Mouse (Mus musculus) intestine, embryonic 16.5 days (tissue): ENCODE data around the gene Tmco1. TPM values are rescaled to one million over a fixed set of nuclear protein-coding genes. Genes with fewer than 3 reads are reported as not detected.

ENCODE experiments used
- ATAC-seq: fragments of 200-750 bp; cut with Nextera tagmentation; 2 replicates; pipeline ENCODE4 v1.8.0; 2017; ENCODE audit warnings: moderate TSS enrichment, moderate library complexity
- H3K27ac ChIP-seq: fragments of 300-500 bp; sonication (generic); 2 replicates; pipeline ENCODE4 v1.5.1; 2014; ENCODE audit warnings: mild to moderate bottlenecking, low read length
- H3K27me3 ChIP-seq: fragments of 300-500 bp; sonication (generic); replicated peaks from 2 replicates; pipeline ENCODE4 v1.6.1; 2014; ENCODE audit warnings: low read length, control low read depth, mixed read lengths; ENCODE audit not compliant: control insufficient read depth, insufficient read depth
- H3K36me3 ChIP-seq: fragments of 300-500 bp; sonication (generic); 2 replicates; pipeline ENCODE4 v1.6.1; 2014; ENCODE audit warnings: low read length, control low read depth; ENCODE audit not compliant: control insufficient read depth, insufficient read depth
- H3K4me1 ChIP-seq: fragments of 300-500 bp; sonication (generic); 2 replicates; pipeline ENCODE4 v1.6.1; 2014; ENCODE audit warnings: low read length, control low read depth, mixed read lengths; ENCODE audit not compliant: control insufficient read depth, insufficient read depth
- H3K4me2 ChIP-seq: fragments of 300-500 bp; sonication (generic); 2 replicates; pipeline ENCODE4 v1.6.1; 2014; ENCODE audit warnings: low read depth, low read length, control low read depth
- H3K4me3 ChIP-seq: fragments of 300-500 bp; sonication (generic); 2 replicates; pipeline ENCODE4 v1.5.1; 2014; ENCODE audit warnings: mild to moderate bottlenecking, low read length
- H3K9ac ChIP-seq: fragments of 300-500 bp; sonication (generic); 2 replicates; pipeline ENCODE4 v1.6.1; 2014; ENCODE audit warnings: low read depth, low read length
- H3K9me3 ChIP-seq: fragments of 300-500 bp; sonication (generic); 2 replicates; pipeline ENCODE4 v1.6.1; 2016; ENCODE audit warnings: low read length, control low read depth; ENCODE audit not compliant: control insufficient read depth
- WGBS: fragments of 180-500 bp; shearing (Covaris S2); extraction: QIAGEN DNeasy Blood & Tissue Kit; methylation state at CpG from one replicate; pipeline ENCODE4 v1.1.7; 2014; 5-methylcytosine and 5-hydroxymethylcytosine counted together
- polyA plus RNA-seq: library from polyadenylated mRNA; unstranded; fragments of >200 nt; fragmentation: Nextera tagmentation; extraction: Ambion mirVana; gene quantifications from 2 replicates; pipeline ENCODE4 v1.2.1, GENCODE M21; 2015

Gene Tmco1
- polyA plus RNA-seq, 1 experiment from 2014 or later = 133 TPM

DNA sequence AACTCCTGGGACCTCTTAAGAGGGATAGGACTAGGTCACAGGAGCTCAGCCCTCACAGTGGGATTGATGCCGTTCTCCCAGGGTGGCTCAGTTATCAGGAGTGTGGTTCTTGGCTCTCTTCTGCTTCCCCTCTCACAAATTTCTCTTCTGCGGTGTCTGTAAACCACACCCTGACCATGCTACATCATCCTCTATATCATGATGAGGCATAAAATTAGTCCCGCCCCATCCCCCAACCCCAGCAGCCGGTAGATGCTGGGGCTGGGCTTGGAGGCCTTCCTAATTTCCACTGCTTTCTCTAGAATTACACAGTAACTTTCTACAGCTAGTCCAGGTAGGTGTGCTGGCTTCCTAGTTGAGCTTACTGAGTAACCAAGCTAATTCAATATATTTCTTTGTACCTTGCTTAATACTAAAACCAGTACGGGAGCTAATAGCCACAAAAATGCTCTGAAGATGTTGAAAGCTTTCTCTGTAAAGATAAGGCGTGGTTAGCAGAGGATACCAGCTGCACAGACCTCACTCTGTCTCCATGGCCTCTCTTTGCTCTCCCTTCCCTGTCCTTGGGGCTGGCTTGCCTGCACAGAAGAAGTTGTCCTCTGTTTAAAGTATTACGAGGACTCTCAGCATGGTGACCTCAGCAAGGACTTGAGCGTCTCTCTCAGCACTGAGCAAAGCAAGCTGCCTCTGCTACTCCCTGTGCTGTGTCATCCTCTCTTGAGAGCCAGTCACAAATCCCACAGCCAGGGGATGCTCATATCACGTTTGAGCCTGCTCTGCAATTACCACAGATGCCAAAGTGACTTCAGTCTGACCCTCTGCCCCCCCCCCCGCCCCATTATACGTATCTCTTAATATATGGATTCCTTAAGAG, 19.3 kb upstream of the Tmco1 start:
- Histone ChIP-seq H3K4me1 (peaks cover 6% of the 10 kb centered on the region), H3K27me3 (0 out of 2 replicates have a peak, but pooled peaks cover 16% of the 10 kb centered on the region), H3K36me3 (no peaks in the 10 kb centered on the region), H3K4me2 (no peak overlapping the region), H3K4me3 (no peak overlapping the region), H3K27ac (no peak overlapping the region), H3K9me3 (no peaks in the 10 kb centered on the region), H3K9ac (no peak overlapping the region)
- WGBS = 39% methylated on average over 11 of the region's 11 CpGs
- ATAC-seq = no peak

DNA sequence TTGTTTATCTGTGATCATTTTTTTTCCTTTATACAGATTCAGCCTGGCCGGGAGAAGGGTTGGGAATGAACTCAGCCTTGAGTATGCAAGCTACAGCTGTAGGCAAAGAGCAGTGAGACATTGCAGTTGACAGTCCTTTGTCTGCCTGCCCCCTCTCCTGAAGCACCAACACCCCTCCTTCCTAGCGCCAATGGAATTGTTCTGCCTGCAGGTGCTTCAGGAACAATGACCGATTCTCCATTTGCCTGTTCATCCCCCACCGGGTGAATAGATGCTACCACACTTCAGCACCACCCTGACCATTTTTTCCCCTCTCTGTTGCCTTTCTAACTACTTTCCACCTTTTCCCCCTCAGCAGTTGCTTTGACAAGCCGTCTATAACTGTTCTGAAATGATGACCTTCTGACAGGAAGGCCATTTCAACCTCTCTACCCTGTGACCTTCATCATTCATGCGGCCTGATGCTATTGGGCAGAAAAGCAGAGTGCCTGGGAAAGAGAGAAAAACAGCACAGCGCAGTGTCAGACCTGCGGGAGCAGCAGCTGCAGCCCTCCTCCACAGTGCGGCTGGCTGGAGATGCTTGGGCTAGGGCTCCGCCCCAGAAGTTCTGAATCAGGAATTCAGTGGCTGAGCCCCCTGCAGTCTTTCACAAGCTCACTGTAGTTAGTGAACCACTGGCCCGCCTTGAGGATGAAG, 18.5 kb upstream of the Tmco1 start:
- Histone ChIP-seq H3K27me3 (0 out of 2 replicates have a peak, but pooled peaks cover 16% of the 10 kb centered on the region), H3K27ac (no peak overlapping the region), H3K4me2 (no peak overlapping the region), H3K9me3 (no peaks in the 10 kb centered on the region), H3K4me1 (peaks cover 6% of the 10 kb centered on the region), H3K4me3 (no peak overlapping the region), H3K36me3 (no peaks in the 10 kb centered on the region), H3K9ac (no peak overlapping the region)
- ATAC-seq = no peak
- 11% methylated on average over 11 of the region's 11 CpGs for WGBS

DNA sequence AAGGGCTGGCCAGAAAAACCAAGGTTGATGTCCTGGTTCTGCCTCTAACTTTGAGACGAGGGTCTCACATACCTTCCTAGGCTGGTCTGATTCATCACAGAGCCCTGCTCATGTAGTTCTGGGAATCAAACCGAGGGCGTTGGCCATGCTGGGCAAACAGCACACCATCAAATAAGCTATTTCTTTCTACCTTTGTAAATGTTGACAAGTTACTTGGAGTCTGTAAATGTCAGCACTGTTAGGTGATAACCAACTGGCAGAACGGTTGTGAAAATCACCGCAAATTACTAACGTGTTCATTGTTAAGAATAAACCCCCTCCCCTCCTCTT, 17.9 kb upstream of the Tmco1 start:
- H3K36me3 ChIP-seq = no peaks in the 10 kb centered on the region
- WGBS = 22% methylated on average over 6 of the region's 6 CpGs
- ATAC-seq = no peak

DNA sequence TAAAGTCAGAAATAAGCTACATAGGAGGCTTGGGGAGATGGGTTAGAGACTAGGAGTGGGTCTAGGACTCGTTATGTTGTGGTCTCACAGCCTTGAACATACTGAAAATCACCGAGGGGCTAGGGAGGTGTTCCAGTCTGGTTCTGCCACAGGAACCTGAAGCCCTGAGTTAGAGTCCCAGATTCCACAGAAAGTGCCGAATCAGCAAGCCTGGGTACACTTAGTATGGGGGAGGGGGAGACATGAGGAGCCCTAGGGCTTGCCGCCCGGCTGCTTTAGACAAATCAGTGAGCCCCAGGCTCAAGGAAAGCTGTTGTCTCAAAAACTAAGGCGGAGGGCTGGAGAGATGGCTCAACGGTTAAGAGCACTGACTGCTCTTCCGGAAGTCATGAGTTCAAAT, 16.6 kb upstream of the Tmco1 start:
- Histone ChIP-seq H3K4me3 (no peak overlapping the region), H3K4me1 (peaks cover 6% of the 10 kb centered on the region), H3K9me3 (no peaks in the 10 kb centered on the region), H3K36me3 (no peaks in the 10 kb centered on the region), H3K27ac (no peak overlapping the region), H3K27me3 (0 out of 2 replicates have a peak, but pooled peaks cover 16% of the 10 kb centered on the region), H3K9ac (no peak overlapping the region), H3K4me2 (no peak overlapping the region)
- WGBS = 83% methylated on average over 8 of the region's 8 CpGs
- no peak for ATAC-seq

More for the DNA sequence above, 17.9 kb upstream of the Tmco1 start:
- H3K9ac ChIP-seq = no peak overlapping the region
- H3K4me2 ChIP-seq = no peak overlapping the region
- no peak overlapping the region for H3K27ac ChIP-seq
- H3K9me3 ChIP-seq = no peaks in the 10 kb centered on the region
- H3K4me3 ChIP-seq = no peak overlapping the region
- 0 out of 2 replicates have a peak, but pooled peaks cover 16% of the 10 kb centered on the region for H3K27me3 ChIP-seq
- peaks cover 6% of the 10 kb centered on the region for H3K4me1 ChIP-seq

DNA sequence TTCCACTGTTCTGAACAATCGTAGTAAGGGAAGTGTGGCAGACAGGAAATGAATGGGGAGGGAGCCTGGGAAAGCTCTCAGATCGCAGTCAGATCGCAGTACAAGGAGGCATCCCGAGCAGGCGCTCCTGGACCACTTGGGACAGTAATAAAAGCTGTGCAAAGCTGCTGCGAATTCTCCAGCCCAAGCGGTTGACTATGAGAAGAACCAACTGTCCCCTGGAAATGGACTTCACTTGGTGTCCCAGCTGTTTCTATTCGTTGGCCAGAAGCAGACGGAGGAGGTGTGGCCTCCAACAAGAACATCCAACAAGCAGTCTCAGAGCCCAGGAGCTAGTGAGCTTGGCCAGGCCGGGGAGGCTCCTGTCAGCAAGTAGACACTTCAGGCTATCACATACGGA, 15.7 kb upstream of the Tmco1 start:
- Histone ChIP-seq H3K4me1 (peaks cover 6% of the 10 kb centered on the region), H3K4me3 (no peak overlapping the region), H3K9ac (no peak overlapping the region), H3K27ac (no peak overlapping the region; the same call in 1 of the 2 replicates), H3K4me2 (no peak overlapping the region), H3K36me3 (no peaks in the 10 kb centered on the region), H3K27me3 (0 out of 2 replicates have a peak, but pooled peaks cover 11% of the 10 kb centered on the region), H3K9me3 (no peaks in the 10 kb centered on the region)
- 29% methylated on average over 11 of the region's 11 CpGs for WGBS
- peak; percentile 66 for ATAC-seq

DNA sequence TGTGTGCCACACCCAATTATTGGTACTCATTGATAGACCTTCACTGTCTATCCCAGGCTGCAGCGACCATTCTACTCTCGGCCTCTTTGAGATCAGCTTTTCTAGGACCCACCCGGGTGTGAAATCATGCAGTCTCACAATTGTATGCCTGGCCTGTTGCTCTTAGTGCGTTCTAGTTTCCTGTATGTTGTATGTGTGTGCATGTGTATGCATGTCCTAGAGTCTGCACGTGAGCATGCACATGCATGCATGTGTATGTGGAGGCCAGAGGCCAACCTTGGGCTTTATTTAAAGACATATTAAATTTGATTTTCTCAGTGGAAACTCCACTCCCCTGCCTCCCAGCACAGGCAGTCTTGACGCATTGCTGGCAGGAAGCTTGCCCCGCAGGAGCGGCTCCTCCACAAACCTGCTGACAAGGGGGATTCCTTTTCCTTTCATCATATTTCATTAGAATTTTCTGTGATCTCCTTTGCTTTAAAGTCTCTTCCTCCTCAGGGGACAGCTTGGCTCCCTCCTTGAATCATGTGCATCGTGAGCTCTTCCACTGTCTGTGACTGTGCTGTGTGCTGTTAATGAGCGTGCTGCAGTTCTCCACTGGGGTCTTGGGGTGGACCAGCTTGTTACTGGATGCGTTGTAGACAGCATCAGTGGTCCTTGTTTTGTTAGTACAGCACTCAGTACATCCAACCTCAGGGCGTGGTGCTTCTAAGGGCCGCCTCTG, 12.3 kb upstream of the Tmco1 start:
- H3K4me1 ChIP-seq = no peaks in the 10 kb centered on the region
- H3K9me3 ChIP-seq = no peaks in the 10 kb centered on the region
- H3K9ac ChIP-seq = no peak overlapping the region
- H3K27me3 ChIP-seq = 0 out of 2 replicates have a peak, but pooled peaks cover 2% of the 10 kb centered on the region
- no peak for ATAC-seq
- no peak overlapping the region for H3K4me2 ChIP-seq
- no peak overlapping the region for H3K4me3 ChIP-seq
- 67% methylated on average over 13 of the region's 13 CpGs for WGBS
- H3K36me3 ChIP-seq = no peaks in the 10 kb centered on the region
- no peak overlapping the region for H3K27ac ChIP-seq

DNA sequence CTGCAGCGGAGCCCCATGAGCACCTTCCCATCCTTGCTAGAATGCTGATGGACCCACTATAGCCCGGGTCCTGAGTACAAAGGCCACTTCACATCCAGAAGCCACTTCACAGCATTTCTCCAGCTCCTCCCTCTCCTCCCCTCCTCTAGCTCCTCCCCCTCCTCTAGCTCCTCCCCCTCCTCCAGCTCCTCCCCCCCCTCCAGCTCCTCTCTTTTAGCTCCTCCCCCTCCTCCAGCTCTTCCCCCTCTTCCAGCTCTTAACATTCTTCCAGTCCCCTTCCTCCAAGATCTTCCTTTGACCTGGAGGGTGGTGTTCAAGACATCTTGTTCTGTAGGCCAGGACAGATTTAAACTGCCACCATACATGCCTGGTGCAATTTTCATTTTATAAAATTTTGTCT, 8.1 kb upstream of the Tmco1 start:
- Histone ChIP-seq H3K27me3 (no peaks in the 10 kb centered on the region), H3K27ac (no peak overlapping the region), H3K4me3 (no peak overlapping the region), H3K9me3 (no peaks in the 10 kb centered on the region), H3K9ac (no peak overlapping the region), H3K4me1 (no peaks in the 10 kb centered on the region), H3K4me2 (no peak overlapping the region), H3K36me3 (no peaks in the 10 kb centered on the region)
- 73% methylated on average over 2 of the region's 2 CpGs for whole genome bisulfite sequencing
- ATAC-seq = no peak

DNA sequence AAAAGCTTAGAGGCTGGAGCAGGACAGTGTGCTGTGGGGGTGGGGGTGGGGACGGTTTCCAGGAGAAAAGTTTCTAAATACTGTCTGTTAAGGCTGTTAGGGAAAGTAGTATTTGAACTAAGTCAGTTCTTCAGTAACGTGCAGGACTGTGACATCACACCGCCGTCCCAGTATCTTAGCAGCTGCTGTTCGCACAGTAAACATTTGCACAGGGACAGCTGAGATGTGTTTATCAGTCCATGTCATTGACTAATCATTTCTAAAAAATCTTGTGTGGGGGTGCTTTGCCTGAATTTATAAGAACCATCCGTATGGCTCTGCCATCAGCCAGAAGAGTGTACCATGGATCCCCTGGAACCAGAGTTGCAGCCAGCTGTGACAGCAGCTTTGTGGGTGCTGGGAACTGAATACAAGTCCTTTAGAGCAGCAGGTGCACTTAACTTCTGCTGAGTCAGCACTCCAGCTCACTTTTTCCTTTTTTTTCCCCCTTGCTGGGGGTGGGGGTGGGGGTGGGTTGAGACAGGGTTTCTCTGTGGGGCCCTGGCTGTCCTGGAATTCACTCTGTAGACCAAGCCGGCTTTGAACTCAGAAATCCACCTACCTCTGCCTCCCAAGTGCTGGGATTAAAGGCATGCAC, 2.6 kb upstream of the Tmco1 start:
- 0 out of 2 replicates have a peak, but pooled peaks cover 2% of the 10 kb centered on the region for H3K36me3 ChIP-seq
- H3K9ac ChIP-seq = no peak overlapping the region
- WGBS = 32% methylated on average over 7 of the region's 7 CpGs
- H3K27me3 ChIP-seq = no peaks in the 10 kb centered on the region
- ATAC-seq = no peak
- H3K27ac ChIP-seq = no peak overlapping the region
- H3K4me3 ChIP-seq = no peak overlapping the region
- no peaks in the 10 kb centered on the region for H3K9me3 ChIP-seq
- peaks cover 5% of the 10 kb centered on the region for H3K4me1 ChIP-seq
- H3K4me2 ChIP-seq = no peak overlapping the region
